Mouse (Mus musculus) forebrain, embryonic 11.5 days (tissue): ENCODE data around the gene Gnai3. TPM values are rescaled to one million over a fixed set of nuclear protein-coding genes. Genes with fewer than 3 reads are reported as not detected.

ENCODE experiments used
- ATAC-seq: fragments of 200-750 bp; cut with Nextera tagmentation; replicated peaks from 2 replicates; pipeline ENCODE4 v1.8.0; 2017; ENCODE audit warnings: moderate TSS enrichment; ENCODE audit not compliant: low FRiP score
- DNase-seq: peaks from one replicate; pipeline ENCODE4 v3.0.0-alpha.2; 2017; ENCODE audit warnings: low spot score
- H3K27ac ChIP-seq: fragments of 300-500 bp; sonication (generic); 2 replicates; pipeline ENCODE4 v1.5.1; 2014; ENCODE audit warnings: low read depth, low read length
- H3K27me3 ChIP-seq: fragments of 300-500 bp; sonication (generic); 2 replicates; pipeline ENCODE4 v1.6.1; 2014; ENCODE audit warnings: mild to moderate bottlenecking, low read length, mixed read lengths; ENCODE audit not compliant: control insufficient read depth, insufficient read depth
- H3K36me3 ChIP-seq: fragments of 300-500 bp; sonication (generic); 2 replicates; pipeline ENCODE4 v1.6.1; 2014; ENCODE audit warnings: mild to moderate bottlenecking, low read length, moderate library complexity, mixed read lengths; ENCODE audit not compliant: control insufficient read depth, insufficient read depth
- H3K4me1 ChIP-seq: fragments of 300-500 bp; sonication (generic); replicated peaks from 2 replicates; pipeline ENCODE4 v1.6.1; 2014; ENCODE audit warnings: low read length, mixed read lengths; ENCODE audit not compliant: control insufficient read depth, insufficient read depth
- H3K4me2 ChIP-seq: fragments of 300-500 bp; sonication (generic); 2 replicates; pipeline ENCODE4 v1.6.1; 2014; ENCODE audit warnings: low read depth, mild to moderate bottlenecking, low read length, moderate library complexity, mixed read lengths; ENCODE audit not compliant: severe bottlenecking
- H3K4me3 ChIP-seq: fragments of 300-500 bp; sonication (generic); 2 replicates; pipeline ENCODE4 v1.5.1; 2014; ENCODE audit warnings: low read depth, low read length
- H3K9ac ChIP-seq: fragments of 300-500 bp; sonication (generic); 2 replicates; pipeline ENCODE4 v1.6.1; 2014; ENCODE audit warnings: low read length
- H3K9me3 ChIP-seq: fragments of 300-500 bp; sonication (generic); 2 replicates; pipeline ENCODE4 v1.6.1; 2016; ENCODE audit warnings: low read length, mixed read lengths; ENCODE audit not compliant: control insufficient read depth
- WGBS: fragments of 180-500 bp; shearing (Covaris S2); extraction: QIAGEN DNeasy Blood & Tissue Kit; methylation state at CpG from one replicate; pipeline ENCODE4 v1.1.7; 2014; 5-methylcytosine and 5-hydroxymethylcytosine counted together
- polyA plus RNA-seq: library from polyadenylated mRNA; unstranded; fragments of >200 nt; fragmentation: Nextera tagmentation; extraction: Ambion mirVana; gene quantifications from 2 replicates; pipeline ENCODE4 v1.2.1, GENCODE M21; 2014

Gnai3 gene
- polyA plus RNA-seq, 1 experiment from 2014 or later, result 213 TPM

- Histone ChIP-seq H3K4me3 (no peak overlapping the region), H3K36me3 (no peaks in the 10 kb centered on the region), H3K4me2 (no peak overlapping the region), H3K4me1 (peaks cover 12% of the 10 kb centered on the region), H3K9me3 (no peaks in the 10 kb centered on the region), H3K27ac (no peak overlapping the region), H3K9ac (no peak overlapping the region), H3K27me3 (no peaks in the 10 kb centered on the region)
- 84% methylated on average over 3 of the region's 3 CpGs for WGBS
- no peak for ATAC-seq
- DNase-seq, result no peak
Measured at GRCm38 (mm10) chr3:108087329-108087728, 58.6 kb downstream of the Gnai3 start.

- Histone ChIP-seq H3K27me3 (no peaks in the 10 kb centered on the region), H3K4me3 (peak within 1 kb of the TSS; percentile 57), H3K4me1 (peaks cover 13% of the 10 kb centered on the region), H3K36me3 (no peaks in the 10 kb centered on the region), H3K4me2 (peak within 1 kb of the TSS; percentile 91), H3K27ac (peak within 1 kb of the TSS; percentile 67; the same call in 1 of the 2 replicates), H3K9me3 (no peaks in the 10 kb centered on the region), H3K9ac (peak within 1 kb of the TSS; percentile 56)
- DNase-seq, result peak; percentile 90
- peak; percentile 71 for ATAC-seq
- under 1% methylated on average over 29 of the region's 29 CpGs for WGBS
Measured at GRCm38 (mm10) chr3:108086470-108086979, 59.4 kb downstream of the Gnai3 start, which contains the start of gene Ampd2. Ampd2 (minus strand) TSS chr3:108086651.

- peak; percentile 66 for ATAC-seq
Measured at GRCm38 (mm10) chr3:108085721-108086469, 60.1 kb downstream of the Gnai3 start.

GRCm38 (mm10) chr3:108085281-108085720, 60.6 kb downstream of the Gnai3 start:
- peak; percentile 85 for ATAC-seq
- H3K4me2 ChIP-seq, result peak overlapping the region; percentile 91
- no peaks in the 10 kb centered on the region for H3K9me3 ChIP-seq
- H3K27ac ChIP-seq, result peak overlapping the region; percentile 67; the same call in 1 of the 2 replicates
- WGBS, result 0% methylated on average over 14 of the region's 14 CpGs
- peaks cover 13% of the 10 kb centered on the region for H3K4me1 ChIP-seq
- H3K9ac ChIP-seq, result peak overlapping the region; percentile 56
- DNase-seq, result peak; percentile 93
- no peaks in the 10 kb centered on the region for H3K36me3 ChIP-seq
- H3K27me3 ChIP-seq, result no peaks in the 10 kb centered on the region
- peak overlapping the region; percentile 57 for H3K4me3 ChIP-seq

More at GRCm38 (mm10) chr3:108085721-108086469, 60.1 kb downstream of the Gnai3 start:
- peaks cover 13% of the 10 kb centered on the region for H3K4me1 ChIP-seq
- no peaks in the 10 kb centered on the region for H3K27me3 ChIP-seq
- peak overlapping the region; percentile 67; the same call in 1 of the 2 replicates for H3K27ac ChIP-seq
- no peaks in the 10 kb centered on the region for H3K9me3 ChIP-seq
- H3K9ac ChIP-seq, result peak overlapping the region; percentile 56
- peak overlapping the region; percentile 91 for H3K4me2 ChIP-seq
- peak overlapping the region; percentile 57 for H3K4me3 ChIP-seq
- no peaks in the 10 kb centered on the region for H3K36me3 ChIP-seq
- 0% methylated on average over 31 of the region's 31 CpGs for WGBS
- DNase-seq, result peak; percentile 70

- Histone ChIP-seq H3K36me3 (no peaks in the 10 kb centered on the region), H3K4me3 (peak overlapping the region; percentile 57), H3K27ac (peak overlapping the region; percentile 67; the same call in 1 of the 2 replicates), H3K27me3 (no peaks in the 10 kb centered on the region), H3K9ac (peak overlapping the region; percentile 56), H3K9me3 (no peaks in the 10 kb centered on the region), H3K4me1 (peaks cover 13% of the 10 kb centered on the region), H3K4me2 (peak overlapping the region; percentile 91)
- DNase-seq, result no peak
- ATAC-seq, result peak; percentile 29
- WGBS, result 24% methylated on average over 13 of the region's 13 CpGs
Measured at GRCm38 (mm10) chr3:108084767-108085270, 61.1 kb downstream of the Gnai3 start.

GRCm38 (mm10) chr3:108083904-108084407, 62.0 kb downstream of the Gnai3 start:
- Histone ChIP-seq H3K36me3 (peaks cover 2% of the 10 kb centered on the region; the same call in 1 of the 2 replicates), H3K4me1 (peaks cover 13% of the 10 kb centered on the region), H3K4me2 (no peak overlapping the region), H3K9me3 (no peaks in the 10 kb centered on the region), H3K9ac (no peak overlapping the region), H3K4me3 (no peak overlapping the region), H3K27me3 (no peaks in the 10 kb centered on the region), H3K27ac (no peak overlapping the region)
- WGBS, result 80% methylated on average over 4 of the region's 4 CpGs
- no peak for ATAC-seq
- DNase-seq, result no peak

- Histone ChIP-seq H3K4me2 (no peak overlapping the region), H3K27ac (no peak overlapping the region), H3K27me3 (no peaks in the 10 kb centered on the region), H3K9ac (no peak overlapping the region), H3K4me3 (no peak overlapping the region), H3K4me1 (peaks cover 13% of the 10 kb centered on the region), H3K36me3 (peaks cover 3% of the 10 kb centered on the region; the same call in 1 of the 2 replicates), H3K9me3 (no peaks in the 10 kb centered on the region)
- DNase-seq (no peak), ATAC-seq (no peak)
- 68% methylated on average over 2 of the region's 2 CpGs for WGBS
Measured at GRCm38 (mm10) chr3:108083161-108083560, 62.8 kb downstream of the Gnai3 start.

GRCm38 (mm10) chr3:108082251-108082875, 63.6 kb downstream of the Gnai3 start:
- no peak overlapping the region for H3K4me2 ChIP-seq
- no peak for DNase-seq
- H3K4me3 ChIP-seq, result no peak overlapping the region
- no peaks in the 10 kb centered on the region for H3K27me3 ChIP-seq
- ATAC-seq, result no peak
- no peak overlapping the region for H3K27ac ChIP-seq
- peak overlapping the region; percentile 35; the same call in 1 of the 2 replicates for H3K9ac ChIP-seq
- peaks cover 3% of the 10 kb centered on the region; the same call in 1 of the 2 replicates for H3K36me3 ChIP-seq
- peaks cover 13% of the 10 kb centered on the region for H3K4me1 ChIP-seq
- no peaks in the 10 kb centered on the region for H3K9me3 ChIP-seq
- 60% methylated on average over 1 of the region's 1 CpGs for WGBS
